Mouse (Mus musculus): ENCODE measurements at regions not wholly inside any gene's neighbourhood (a gene's known extent, or its start where the extent isn't known, plus 50 kb on each side); places are given as distances from the start of the nearest gene placed in this dataset.

GRCm38 (mm10) chr8:86393374-86393773 is 187.1 kb downstream of the Abcc12 start:
- Histone ChIP-seq H3K27ac (no peak overlapping the region), H3K4me1 (replicated peaks; ENCODE audit: insufficient read depth, low read length) (no peaks in the 10 kb centered on the region), H3K9me3 (replicated peaks; ENCODE audit: low read length) (no peaks in the 10 kb centered on the region), H3K4me3 (replicated peaks; ENCODE audit: low read depth, low read length) (no peak overlapping the region), H3K4me2 (ENCODE audit: low read length) (no peak overlapping the region), H3K36me3 (ENCODE audit: insufficient read depth, low read length) (no peaks in the 10 kb centered on the region), H3K27me3 (ENCODE audit: insufficient read depth, low read length) (no peaks in the 10 kb centered on the region), H3K9ac (ENCODE audit: low read depth, low read length) (no peak overlapping the region)
- ATAC-seq (replicated peaks; ENCODE audit: low FRiP score, low read depth) (no peak), DNase-seq (ENCODE audit: low spot score) (no peak)
- WGBS, result 85% methylated on average over 2 of the region's 2 CpGs
- no peak for TF ChIP-seq CTCF (IDR thresholded peaks at IDR 0.05; ENCODE audit: low read depth)

GRCm38 (mm10) chr8:86390715-86391114 is 189.8 kb downstream of the Abcc12 start:
- H3K27ac ChIP-seq, result no peak overlapping the region
- no peak for TF ChIP-seq CTCF (IDR thresholded peaks at IDR 0.05; ENCODE audit: low read depth)
- H3K27me3 ChIP-seq (ENCODE audit: insufficient read depth, low read length), result no peaks in the 10 kb centered on the region
- H3K36me3 ChIP-seq (ENCODE audit: insufficient read depth, low read length), result no peaks in the 10 kb centered on the region
- no peak overlapping the region for H3K9ac ChIP-seq (ENCODE audit: low read depth, low read length)
- WGBS, result 91% methylated on average over 8 of the region's 8 CpGs
- no peaks in the 10 kb centered on the region for H3K4me1 ChIP-seq (replicated peaks; ENCODE audit: insufficient read depth, low read length)
- no peak overlapping the region for H3K4me2 ChIP-seq (ENCODE audit: low read length)
- no peaks in the 10 kb centered on the region for H3K9me3 ChIP-seq (replicated peaks; ENCODE audit: low read length)
- ATAC-seq (replicated peaks; ENCODE audit: low FRiP score, low read depth), result no peak
- no peak overlapping the region for H3K4me3 ChIP-seq (replicated peaks; ENCODE audit: low read depth, low read length)
- no peak for DNase-seq (ENCODE audit: low spot score)

- Histone ChIP-seq H3K4me3 (replicated peaks; ENCODE audit: low read depth, low read length) (no peak overlapping the region), H3K4me1 (replicated peaks; ENCODE audit: insufficient read depth, low read length) (no peaks in the 10 kb centered on the region), H3K27me3 (ENCODE audit: insufficient read depth, low read length) (no peaks in the 10 kb centered on the region), H3K9me3 (replicated peaks; ENCODE audit: low read length) (no peaks in the 10 kb centered on the region), H3K4me2 (ENCODE audit: low read length) (no peak overlapping the region), H3K36me3 (ENCODE audit: insufficient read depth, low read length) (no peaks in the 10 kb centered on the region), H3K9ac (ENCODE audit: low read depth, low read length) (no peak overlapping the region), H3K27ac (no peak overlapping the region)
- peak; percentile 74 for DNase-seq (ENCODE audit: low spot score)
- ATAC-seq (replicated peaks; ENCODE audit: low FRiP score, low read depth), result peak; percentile 78
- TF ChIP-seq CTCF (IDR thresholded peaks at IDR 0.05; ENCODE audit: low read depth), result no peak
- WGBS, result 34% methylated on average over 3 of the region's 3 CpGs
Observed at GRCm38 (mm10) chr8:86389690-86390671, 190.5 kb downstream of the Abcc12 start.

- H3K27me3 ChIP-seq (ENCODE audit: insufficient read depth, low read length), result no peaks in the 10 kb centered on the region
- H3K36me3 ChIP-seq (ENCODE audit: insufficient read depth, low read length), result no peaks in the 10 kb centered on the region
- DNase-seq (ENCODE audit: low spot score), result no peak
- H3K4me1 ChIP-seq (replicated peaks; ENCODE audit: insufficient read depth, low read length), result no peaks in the 10 kb centered on the region
- 87% methylated on average over 7 of the region's 7 CpGs for WGBS
- H3K27ac ChIP-seq, result no peak overlapping the region
- H3K9ac ChIP-seq (ENCODE audit: low read depth, low read length), result no peak overlapping the region
- H3K4me2 ChIP-seq (ENCODE audit: low read length), result no peak overlapping the region
- no peak for TF ChIP-seq CTCF (IDR thresholded peaks at IDR 0.05; ENCODE audit: low read depth)
- ATAC-seq (replicated peaks; ENCODE audit: low FRiP score, low read depth), result no peak
- H3K4me3 ChIP-seq (replicated peaks; ENCODE audit: low read depth, low read length), result no peak overlapping the region
- no peaks in the 10 kb centered on the region for H3K9me3 ChIP-seq (replicated peaks; ENCODE audit: low read length)
Observed at GRCm38 (mm10) chr8:86385236-86385635, 195.2 kb downstream of the Abcc12 start.

- Histone ChIP-seq H3K27me3 (ENCODE audit: insufficient read depth, low read length) (no peaks in the 10 kb centered on the region), H3K9ac (ENCODE audit: low read depth, low read length) (no peak overlapping the region), H3K4me3 (replicated peaks; ENCODE audit: low read depth, low read length) (no peak overlapping the region), H3K27ac (no peak overlapping the region), H3K4me2 (ENCODE audit: low read length) (no peak overlapping the region), H3K36me3 (ENCODE audit: insufficient read depth, low read length) (no peaks in the 10 kb centered on the region), H3K9me3 (replicated peaks; ENCODE audit: low read length) (no peaks in the 10 kb centered on the region), H3K4me1 (replicated peaks; ENCODE audit: insufficient read depth, low read length) (no peaks in the 10 kb centered on the region)
- ATAC-seq (replicated peaks; ENCODE audit: low FRiP score, low read depth), result no peak
- no peak for DNase-seq (ENCODE audit: low spot score)
- no peak for TF ChIP-seq CTCF (IDR thresholded peaks at IDR 0.05; ENCODE audit: low read depth)
- 80% methylated on average over 10 of the region's 10 CpGs for WGBS
Observed at GRCm38 (mm10) chr8:86381977-86382376, 198.5 kb downstream of the Abcc12 start.

- no peak overlapping the region for H3K4me3 ChIP-seq (replicated peaks; ENCODE audit: low read depth, low read length)
- H3K9me3 ChIP-seq (replicated peaks; ENCODE audit: low read length), result no peaks in the 10 kb centered on the region
- H3K9ac ChIP-seq (ENCODE audit: low read depth, low read length), result no peak overlapping the region
- ATAC-seq (replicated peaks; ENCODE audit: low FRiP score, low read depth) (no peak), DNase-seq (ENCODE audit: low spot score) (no peak)
- no peaks in the 10 kb centered on the region for H3K4me1 ChIP-seq (replicated peaks; ENCODE audit: insufficient read depth, low read length)
- no peaks in the 10 kb centered on the region for H3K36me3 ChIP-seq (ENCODE audit: insufficient read depth, low read length)
- no peak overlapping the region for H3K4me2 ChIP-seq (ENCODE audit: low read length)
- no peak for TF ChIP-seq CTCF (IDR thresholded peaks at IDR 0.05; ENCODE audit: low read depth)
- 68% methylated on average over 5 of the region's 5 CpGs for WGBS
- H3K27ac ChIP-seq, result no peak overlapping the region
- H3K27me3 ChIP-seq (ENCODE audit: insufficient read depth, low read length), result no peaks in the 10 kb centered on the region
Observed at GRCm38 (mm10) chr8:86368062-86368461, 212.4 kb downstream of the Abcc12 start.

All from kidney, postnatal 0 days (tissue).